Mouse (Mus musculus): ENCODE measurements around the gene Swi5. TPM values are rescaled to one million over a fixed set of nuclear protein-coding genes. Genes with fewer than 3 reads are reported as not detected.
A peak's percentile ranks its signal among the peaks of the same experiment; 100 is the strongest.

The Swi5 gene
- polyA plus RNA-seq, 2 experiments, result 221 to 324 TPM

- peaks cover 44% of the 10 kb centered on the region for H3K4me1 ChIP-seq (ENCODE audit: control insufficient read depth, insufficient read depth, low read length)
- DNase-seq (ENCODE audit: low spot score) (no peak), ATAC-seq (ENCODE audit: low FRiP score, low read depth) (no peak)
- 46% methylated on average over 11 of the region's 11 CpGs for WGBS
- H3K4me3 ChIP-seq (replicated peaks; ENCODE audit: low read length), result no peak overlapping the region
- H3K36me3 ChIP-seq (ENCODE audit: control insufficient read depth, insufficient read depth, low read length), result peaks cover 34% of the 10 kb centered on the region
- H3K9ac ChIP-seq (ENCODE audit: low read depth, low read length, severe bottlenecking), result no peak overlapping the region
- peak overlapping the region; percentile 100 for H3K27ac ChIP-seq (replicated peaks; ENCODE audit: low read depth, low read length)
- no peaks in the 10 kb centered on the region for H3K27me3 ChIP-seq (ENCODE audit: control insufficient read depth, insufficient read depth, low read length)
- H3K9me3 ChIP-seq (ENCODE audit: control insufficient read depth, low read length), result no peaks in the 10 kb centered on the region
- no peak overlapping the region for H3K4me2 ChIP-seq (replicated peaks; ENCODE audit: low read depth, low read length, severe bottlenecking)
- no peak for TF ChIP-seq POLR2A (IDR thresholded peaks at IDR 0.05; ENCODE audit: borderline replicate concordance, extremely low read depth, insufficient read depth, insufficient read length)
Observed at GRCm38 (mm10) chr2:32320721-32321120, 32.8 kb upstream of the Swi5 start.

GRCm38 (mm10) chr2:32319586-32320580 lies 32.0 kb upstream of the Swi5 start:
- DNase-seq (ENCODE audit: low spot score), result peak; percentile 88

GRCm38 (mm10) chr2:32318709-32319585 lies 31.1 kb upstream of the Swi5 start:
- ATAC-seq (ENCODE audit: low FRiP score, low read depth), result no peak
- Histone ChIP-seq H3K27ac (replicated peaks; ENCODE audit: low read depth, low read length) (peak overlapping the region; percentile 100), H3K27me3 (ENCODE audit: control insufficient read depth, insufficient read depth, low read length) (no peaks in the 10 kb centered on the region), H3K9me3 (ENCODE audit: control insufficient read depth, low read length) (no peaks in the 10 kb centered on the region), H3K36me3 (ENCODE audit: control insufficient read depth, insufficient read depth, low read length) (peaks cover 27% of the 10 kb centered on the region), H3K9ac (ENCODE audit: low read depth, low read length, severe bottlenecking) (peak overlapping the region; percentile 95), H3K4me1 (ENCODE audit: control insufficient read depth, insufficient read depth, low read length) (peaks cover 56% of the 10 kb centered on the region), H3K4me2 (replicated peaks; ENCODE audit: low read depth, low read length, severe bottlenecking) (peak overlapping the region; percentile 95), H3K4me3 (replicated peaks; ENCODE audit: low read length) (peak overlapping the region; percentile 56)
- WGBS, result 43% methylated on average over 14 of the region's 14 CpGs
- peak; percentile 30 for DNase-seq (ENCODE audit: low spot score)
- TF ChIP-seq POLR2A (IDR thresholded peaks at IDR 0.05; ENCODE audit: borderline replicate concordance, extremely low read depth, insufficient read depth, insufficient read length), result peak; percentile 57; the same call in 1 of the 2 replicates

More at GRCm38 (mm10) chr2:32319586-32320580, 32.0 kb upstream of the Swi5 start:
- H3K9ac ChIP-seq (ENCODE audit: low read depth, low read length, severe bottlenecking), result peak overlapping the region; percentile 95; the same call in 1 of the 2 replicates
- H3K4me2 ChIP-seq (replicated peaks; ENCODE audit: low read depth, low read length, severe bottlenecking), result peak overlapping the region; percentile 95
- peak; percentile 54 for ATAC-seq (ENCODE audit: low FRiP score, low read depth)
- H3K27me3 ChIP-seq (ENCODE audit: control insufficient read depth, insufficient read depth, low read length), result no peaks in the 10 kb centered on the region
- H3K27ac ChIP-seq (replicated peaks; ENCODE audit: low read depth, low read length), result peak overlapping the region; percentile 100
- peak; percentile 35; the same call in 1 of the 2 replicates for TF ChIP-seq POLR2A (IDR thresholded peaks at IDR 0.05; ENCODE audit: borderline replicate concordance, extremely low read depth, insufficient read depth, insufficient read length)
- no peaks in the 10 kb centered on the region for H3K9me3 ChIP-seq (ENCODE audit: control insufficient read depth, low read length)
- H3K4me3 ChIP-seq (replicated peaks; ENCODE audit: low read length), result peak overlapping the region; percentile 56
- 11% methylated on average over 9 of the region's 9 CpGs for WGBS
- H3K36me3 ChIP-seq (ENCODE audit: control insufficient read depth, insufficient read depth, low read length), result peaks cover 31% of the 10 kb centered on the region
- H3K4me1 ChIP-seq (ENCODE audit: control insufficient read depth, insufficient read depth, low read length), result peaks cover 53% of the 10 kb centered on the region

GRCm38 (mm10) chr2:32317791-32318417 lies 30.0 kb upstream of the Swi5 start:
- ATAC-seq (ENCODE audit: low FRiP score, low read depth), result peak; percentile 78
- peak overlapping the region; percentile 56 for H3K4me3 ChIP-seq (replicated peaks; ENCODE audit: low read length)
- peaks cover 56% of the 10 kb centered on the region for H3K4me1 ChIP-seq (ENCODE audit: control insufficient read depth, insufficient read depth, low read length)
- H3K27me3 ChIP-seq (ENCODE audit: control insufficient read depth, insufficient read depth, low read length), result no peaks in the 10 kb centered on the region
- H3K9ac ChIP-seq (ENCODE audit: low read depth, low read length, severe bottlenecking), result peak overlapping the region; percentile 95
- H3K9me3 ChIP-seq (ENCODE audit: control insufficient read depth, low read length), result no peaks in the 10 kb centered on the region
- peak; percentile 97 for DNase-seq (ENCODE audit: low spot score)
- 2% methylated on average over 14 of the region's 19 CpGs for WGBS
- H3K36me3 ChIP-seq (ENCODE audit: control insufficient read depth, insufficient read depth, low read length), result peaks cover 24% of the 10 kb centered on the region
- peak overlapping the region; percentile 95 for H3K4me2 ChIP-seq (replicated peaks; ENCODE audit: low read depth, low read length, severe bottlenecking)
- peak overlapping the region; percentile 100 for H3K27ac ChIP-seq (replicated peaks; ENCODE audit: low read depth, low read length)
- TF ChIP-seq POLR2A (IDR thresholded peaks at IDR 0.05; ENCODE audit: borderline replicate concordance, extremely low read depth, insufficient read depth, insufficient read length), result peak; percentile 98
